Mouse (Mus musculus): ENCODE measurements at regions not wholly inside any gene's neighbourhood (a gene's known extent, or its start where the extent isn't known, plus 50 kb on each side); places are given as distances from the start of the nearest gene placed in this dataset.

DNA sequence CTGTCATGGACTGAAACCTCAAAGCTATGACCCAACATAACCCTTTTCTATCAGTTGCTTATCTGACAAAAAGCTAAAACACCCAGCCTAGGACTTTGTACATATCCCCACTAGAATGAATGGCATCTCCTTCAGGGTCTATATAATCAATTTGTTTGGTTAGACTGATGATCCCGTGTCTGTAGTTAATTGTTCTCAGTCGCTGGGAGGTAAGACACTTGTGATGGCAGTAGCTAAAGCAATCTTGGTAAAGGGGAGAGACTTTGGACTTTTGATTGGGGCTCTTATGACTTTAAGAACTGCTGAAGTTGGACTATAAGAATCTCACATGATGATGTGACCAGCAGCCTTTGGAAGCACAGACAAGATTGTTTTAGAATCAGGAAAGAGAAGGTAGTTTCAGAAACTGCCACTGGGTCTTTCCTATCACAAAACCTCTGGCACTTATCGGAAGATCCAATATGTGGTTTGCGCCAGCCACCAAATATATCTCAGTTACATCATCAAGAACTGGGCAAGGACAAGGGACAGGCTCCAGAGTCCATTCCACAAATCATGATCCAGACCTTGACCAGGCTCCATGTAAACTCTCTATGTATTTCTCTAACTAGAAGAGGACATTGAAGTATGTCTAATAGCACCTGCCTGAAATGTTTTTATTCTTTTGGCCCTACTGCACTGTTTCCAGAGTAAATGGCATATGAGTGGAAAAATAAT lies 183.1 kb downstream of the Sp3 start:
- TF ChIP-seq NELFE (IDR thresholded peaks at IDR 0.05; ENCODE audit: low read depth, low read length) (no peak), CTCF (IDR thresholded peaks at IDR 0.05 in 2 of 3, conservative IDR thresholded peaks at IDR 0.05 in 1 of 3; ENCODE audit: control insufficient read depth in 1 of 3, insufficient read depth in 1 of 3, low read depth in 2 of 3, low read length in 3 of 3, poor library complexity in 1 of 3, severe bottlenecking in 1 of 3) (no peak), USF1 (IDR thresholded peaks at IDR 0.05; ENCODE audit: low read depth, low read length) (no peak), TBP (IDR thresholded peaks at IDR 0.05; ENCODE audit: low read depth, low read length) (no peak), HCFC1 (IDR thresholded peaks at IDR 0.05; ENCODE audit: low read depth, low read length) (no peak), ELF1 (IDR thresholded peaks at IDR 0.05; ENCODE audit: low read depth, low read length) (no peak), CHD2 (IDR thresholded peaks at IDR 0.05; ENCODE audit: low read length) (no peak), MAX (IDR thresholded peaks at IDR 0.05; ENCODE audit: low read length) (no peak), USF2 (IDR thresholded peaks at IDR 0.05; ENCODE audit: borderline replicate concordance in 1 of 2, insufficient read depth in 1 of 2, low read depth in 1 of 2, low read length in 2 of 2) (no peak)

Data from MEL (cell line).